Mouse (Mus musculus): Measurements from ENCODE around the gene Tmc6.
A peak's percentile ranks its signal among the peaks of the same experiment; 100 is the strongest.
"Not testable (repeated sequence)": the region's sequence is repeated elsewhere in the genome, so short reads cannot be mapped to it uniquely, and the experiment has no call there.

Gene Tmc6

DNA sequence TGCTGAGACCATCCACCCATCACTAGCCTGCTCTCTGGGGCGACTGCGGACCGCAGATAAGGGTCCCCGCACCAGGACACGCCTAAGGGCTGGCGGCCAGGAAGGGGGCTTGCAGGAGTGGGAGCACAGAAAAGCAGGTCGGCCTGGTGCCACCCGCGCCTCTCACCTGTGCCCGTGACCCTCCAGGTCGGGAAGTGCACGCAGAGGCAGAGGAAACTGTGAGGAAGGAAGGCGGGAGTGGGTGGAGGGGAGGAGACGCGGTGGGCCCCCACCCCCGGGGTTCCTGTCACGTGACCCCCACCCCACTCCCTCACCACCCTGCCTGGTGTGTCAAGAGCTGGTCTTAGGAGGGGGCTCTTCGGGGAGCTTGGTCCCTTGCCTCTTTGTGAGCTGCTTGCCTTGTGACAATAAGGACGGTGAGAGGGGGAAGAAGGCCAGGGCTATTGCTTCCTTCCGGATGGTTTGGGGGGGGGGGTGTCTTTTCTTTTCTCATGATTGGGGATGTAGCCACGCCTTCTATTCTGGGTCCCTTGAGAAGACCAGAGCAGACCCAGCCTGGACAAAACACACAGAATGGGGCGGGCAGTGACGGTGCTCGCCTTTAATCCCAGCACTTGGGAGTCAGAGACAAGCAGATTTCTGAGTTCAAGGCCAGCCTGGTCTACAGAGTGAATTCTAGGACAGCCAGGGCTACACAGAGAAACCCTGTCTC lies at the start of gene Tmc6, which contains the start of gene Tmc8:
Gene Tmc6 (minus strand): TSS at position 206 of the 712 bp plus-strand sequence.
Gene Tmc8 (plus strand): TSS at position 84 of the 712 bp plus-strand sequence.
- DNase-seq (ENCODE audit: low read depth in 1 of 2, low spot score in 2 of 2): peak in 1 of 2 experiments; percentile 54

DNA sequence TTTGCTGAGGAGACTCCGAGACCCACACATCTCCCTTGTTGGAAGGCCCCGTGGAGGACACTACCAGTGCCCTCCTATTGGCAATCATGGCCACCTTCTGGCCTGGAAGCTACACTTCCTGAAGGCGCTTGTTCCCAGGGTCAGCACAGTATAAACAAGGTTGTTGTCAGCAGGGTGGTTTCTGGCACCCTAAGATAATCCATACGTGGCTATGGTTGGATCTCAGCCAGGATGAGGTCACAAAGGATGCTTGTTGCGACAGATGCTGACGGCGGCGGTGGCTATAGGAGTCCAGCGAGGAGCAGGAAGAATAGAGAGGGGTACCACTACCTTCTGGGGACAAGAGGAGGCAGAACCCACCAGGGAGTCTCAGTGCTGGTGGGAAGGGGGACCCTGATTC lies 48.4 kb upstream of the Tmc6 start:
- DNase-seq (ENCODE audit: low read depth in 1 of 2, low spot score in 2 of 2): peak in 1 of 2 experiments; percentile 48

DNA sequence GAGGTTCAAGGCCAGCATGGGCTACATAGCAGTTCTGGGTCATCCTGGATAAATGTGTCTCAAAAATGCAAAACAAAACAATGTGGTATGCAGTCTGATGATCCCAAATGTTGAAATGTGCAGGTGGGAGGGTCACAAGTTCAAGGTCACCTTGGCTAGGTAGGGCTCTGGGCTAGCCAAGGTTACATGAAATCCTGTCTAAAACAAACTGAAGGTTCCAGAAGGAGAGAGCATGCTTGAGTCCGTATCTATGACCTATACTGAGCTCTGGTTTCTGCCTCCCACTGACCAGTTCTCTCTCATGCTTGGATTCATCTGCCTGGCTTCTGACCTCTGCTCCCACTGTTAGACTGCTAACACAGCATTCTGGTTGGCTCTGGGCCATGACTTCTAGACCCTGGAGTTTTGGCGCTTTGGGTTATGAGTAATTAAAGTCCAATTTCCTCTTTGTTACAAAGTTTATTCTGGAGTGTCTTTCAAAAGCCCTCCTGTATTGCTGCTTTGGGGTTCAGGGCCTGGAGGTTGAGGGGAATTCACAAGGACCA lies 47.7 kb upstream of the Tmc6 start:
- DNase-seq (ENCODE audit: low read depth in 1 of 2, low spot score in 2 of 2): no peak

DNA sequence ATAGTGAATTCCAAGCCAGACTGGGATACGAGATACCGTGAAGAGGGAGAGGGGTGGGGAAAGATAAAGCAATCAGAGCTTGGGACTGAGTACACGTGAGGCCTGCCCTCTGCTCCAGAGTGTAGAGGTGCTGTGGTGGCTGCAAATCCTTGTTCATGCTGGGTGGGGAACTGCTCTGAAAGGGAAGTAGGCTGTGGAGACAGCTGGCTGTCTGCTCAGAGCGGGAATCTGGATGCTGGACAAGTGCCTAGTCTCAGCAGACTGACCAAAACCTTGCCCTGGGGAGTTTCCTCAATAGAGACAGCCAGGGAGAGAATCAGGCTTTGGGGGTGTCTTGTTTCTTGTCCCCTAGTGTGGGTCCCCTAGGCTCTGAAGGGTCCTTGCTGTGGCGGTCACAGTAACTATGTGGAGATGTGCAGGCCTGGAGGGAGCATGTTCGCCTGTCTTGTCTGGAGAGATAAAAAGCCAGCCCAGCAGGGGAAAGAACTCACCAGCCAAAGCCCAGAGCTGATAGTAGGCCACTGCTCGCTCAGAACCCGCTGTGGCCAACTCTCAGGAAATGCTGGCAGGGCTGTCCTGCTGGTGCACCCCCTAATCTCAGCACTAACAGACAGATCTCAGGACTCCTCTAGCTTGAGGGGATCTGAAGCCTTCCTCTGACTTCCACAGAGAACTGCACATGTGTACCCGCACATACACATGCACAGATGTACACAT lies 47.0 kb upstream of the Tmc6 start:
- peak in 1 of 2 experiments; percentile 49 for DNase-seq (ENCODE audit: low read depth in 1 of 2, low spot score in 2 of 2)

DNA sequence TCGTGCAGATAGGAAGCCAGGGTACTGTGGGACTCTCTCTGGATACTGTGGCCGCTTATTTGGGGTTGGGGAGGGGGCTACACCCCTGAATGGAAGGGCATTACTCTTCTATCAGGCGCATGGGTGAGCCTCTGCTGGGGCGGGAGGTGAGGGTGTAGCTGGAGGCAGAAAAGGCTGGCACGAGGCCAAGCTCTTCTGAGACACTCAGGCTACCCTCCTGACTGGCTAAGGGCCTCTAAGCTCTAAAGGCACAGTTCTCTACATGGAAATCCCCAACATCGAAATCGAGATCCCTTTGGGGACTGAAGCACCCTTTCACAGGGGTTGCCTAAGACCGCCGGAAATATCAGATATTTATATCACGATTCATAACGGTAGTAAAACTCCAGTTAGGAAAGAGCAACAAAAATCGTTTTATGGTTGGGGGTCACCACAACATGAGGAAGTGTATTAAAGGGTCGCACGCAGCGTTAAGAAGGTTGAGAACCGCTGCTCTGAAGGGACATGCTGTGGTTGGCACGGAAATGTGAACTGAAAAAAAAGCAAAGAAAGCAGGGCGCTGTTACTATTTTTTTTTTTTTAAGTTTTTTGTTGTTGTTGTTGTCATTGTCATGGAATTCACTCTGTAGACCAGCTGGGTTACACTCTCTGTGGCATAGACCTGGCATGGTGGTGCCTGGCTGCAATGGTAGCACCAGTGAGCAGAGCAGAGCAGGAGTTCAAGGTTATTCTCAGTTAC lies 46.3 kb upstream of the Tmc6 start:
- DNase-seq (ENCODE audit: low read depth in 1 of 2, low spot score in 2 of 2): peak in 1 of 2 experiments; percentile 38

- no peak for DNase-seq (ENCODE audit: low read depth in 1 of 2, low spot score in 2 of 2)
Observed at GRCm38 (mm10) chr11:117827386-117827785, 45.4 kb upstream of the Tmc6 start.

DNA sequence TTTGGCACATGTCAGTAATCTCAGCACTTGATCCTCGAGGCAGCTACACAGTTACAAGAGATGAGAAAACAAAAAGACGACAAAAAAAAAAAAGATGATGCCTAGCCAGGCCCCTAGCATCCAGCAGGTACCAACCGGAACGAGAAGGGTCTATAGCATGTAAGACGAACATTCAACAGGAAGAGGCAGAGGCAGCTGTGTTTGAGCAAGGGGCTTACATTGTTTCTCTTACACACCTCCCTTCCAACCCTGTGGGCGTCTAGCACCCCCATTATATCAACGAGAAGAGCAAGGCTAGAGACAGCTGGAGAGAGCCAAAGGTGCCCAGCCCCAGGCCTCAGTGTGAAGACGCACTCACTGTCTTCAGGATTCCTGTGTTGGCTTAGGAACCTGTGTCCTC lies 44.9 kb upstream of the Tmc6 start:
- no peak for DNase-seq (ENCODE audit: low read depth in 1 of 2, low spot score in 2 of 2)

DNA sequence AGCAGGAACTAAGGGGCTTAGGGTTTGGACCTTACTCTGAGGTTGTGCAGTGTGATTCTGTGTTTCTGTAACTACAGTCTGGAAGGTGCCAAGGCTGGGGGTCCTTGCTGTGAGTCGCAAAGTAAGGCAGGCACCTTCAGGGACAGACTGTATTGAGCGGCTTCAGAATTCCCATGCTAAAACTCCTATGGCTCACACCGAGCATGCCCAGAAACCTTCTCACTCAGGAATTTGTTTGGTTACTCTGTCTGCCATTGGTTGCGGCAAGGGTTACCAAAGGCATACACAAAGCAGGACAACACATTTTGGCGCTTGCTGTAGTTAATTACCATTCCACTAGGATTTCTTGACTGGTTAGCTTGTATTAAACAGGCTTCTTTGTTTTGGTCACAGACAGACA lies 44.2 kb upstream of the Tmc6 start:
- no peak for DNase-seq (ENCODE audit: low read depth in 1 of 2, low spot score in 2 of 2)

DNA sequence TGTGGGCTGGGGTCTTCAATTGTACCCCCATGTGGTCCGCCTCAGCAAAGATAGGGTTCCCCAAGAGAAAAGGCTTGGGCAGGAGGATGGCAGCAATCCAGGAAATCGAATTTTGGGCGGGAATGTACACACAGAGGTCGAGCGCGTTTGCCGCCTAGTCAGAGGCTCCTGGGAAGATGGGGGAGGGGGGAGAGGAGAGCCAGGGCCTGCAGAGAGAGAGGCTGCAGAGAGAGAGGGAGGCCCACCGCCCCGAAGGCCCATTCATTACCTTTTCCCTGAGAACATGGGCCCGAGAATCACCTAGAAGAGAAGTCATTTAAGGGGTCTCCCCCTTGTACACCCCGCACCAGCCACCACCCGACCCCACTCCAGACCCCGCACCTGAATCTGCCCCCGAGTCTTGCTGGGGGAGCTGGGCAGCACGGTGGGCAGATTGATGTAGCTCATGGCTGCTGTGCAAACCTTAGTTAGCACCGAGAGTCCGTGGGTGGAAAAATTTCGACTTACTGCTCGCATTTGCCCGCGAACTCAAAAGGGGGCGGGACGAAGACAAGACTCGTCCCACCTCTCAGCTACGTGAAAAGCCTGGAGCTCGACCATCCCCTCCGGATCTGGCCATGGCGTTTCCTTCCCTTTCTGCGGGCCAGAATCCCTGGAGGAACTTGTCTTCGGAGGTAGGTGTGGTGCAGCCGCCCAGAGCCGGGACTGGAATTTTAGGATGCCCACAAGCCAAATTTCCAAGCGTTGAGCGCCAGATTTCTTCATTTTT lies 43.5 kb upstream of the Tmc6 start, which contains the start of the genes Afmid and Tk1:
Gene Afmid (plus strand): TSS at position 592 of the 769 bp plus-strand sequence.
Gene Tk1 (minus strand): TSS at position 760 of the 769 bp plus-strand sequence.
- no peak for DNase-seq (ENCODE audit: low read depth in 1 of 2, low spot score in 2 of 2)

GRCm38 (mm10) chr11:117824060-117824969 lies 42.3 kb upstream of the Tmc6 start:
- DNase-seq (ENCODE audit: low read depth in 1 of 2, low spot score in 2 of 2): peak in 1 of 2 experiments; percentile 69

DNA sequence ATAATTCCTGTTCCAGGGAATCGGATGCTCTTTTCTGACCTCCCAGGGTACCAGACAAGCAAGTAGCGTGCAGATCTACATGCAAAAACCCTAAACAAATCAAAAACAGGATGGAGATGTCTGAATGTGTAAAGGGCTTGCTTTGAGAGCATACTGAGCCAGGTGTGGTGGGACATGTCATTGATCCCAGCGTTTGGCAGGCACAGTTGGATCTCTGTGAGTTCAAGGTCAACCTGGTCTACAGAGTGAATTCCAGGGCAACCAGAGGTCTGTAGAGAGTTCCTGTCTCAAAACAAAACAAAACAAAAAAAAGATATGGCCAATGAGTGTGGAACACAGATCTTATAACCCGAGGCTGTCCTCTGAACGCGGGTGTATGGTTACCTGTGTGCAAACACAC lies 41.4 kb upstream of the Tmc6 start:
- DNase-seq (ENCODE audit: low read depth in 1 of 2, low spot score in 2 of 2): no peak

GRCm38 (mm10) chr11:117822728-117823241 lies 40.8 kb upstream of the Tmc6 start:
- no peak for DNase-seq (ENCODE audit: low read depth in 1 of 2, low spot score in 2 of 2)

DNA sequence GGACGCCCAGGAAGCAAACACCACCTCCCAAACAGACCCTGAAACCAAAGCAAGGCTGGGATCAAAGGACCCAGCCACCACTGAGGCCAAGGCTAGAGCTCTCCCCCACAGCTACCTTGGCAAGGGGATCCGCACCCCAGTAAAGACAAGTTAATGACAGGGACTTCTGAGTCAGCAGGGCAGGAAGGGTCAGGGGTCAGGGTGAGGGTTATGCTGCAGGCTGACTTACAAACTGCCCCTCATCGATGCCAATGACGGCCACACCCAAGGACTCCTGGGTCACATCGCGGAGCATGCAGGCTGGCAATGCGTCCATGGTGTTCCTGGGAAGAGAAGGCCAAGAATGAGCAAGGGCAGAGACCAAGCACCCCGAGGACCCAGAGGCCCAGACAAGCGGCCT lies 39.9 kb upstream of the Tmc6 start:
- no peak for DNase-seq (ENCODE audit: low read depth in 1 of 2, low spot score in 2 of 2)

- DNase-seq (ENCODE audit: low read depth in 1 of 2, low spot score in 2 of 2): no peak
Observed at GRCm38 (mm10) chr11:117820173-117820572, 38.2 kb upstream of the Tmc6 start.

- DNase-seq (ENCODE audit: low read depth in 1 of 2, low spot score in 2 of 2): no peak
Observed at GRCm38 (mm10) chr11:117819095-117819494, 37.1 kb upstream of the Tmc6 start.

- DNase-seq (ENCODE audit: low read depth in 1 of 2, low spot score in 2 of 2): no peak
Observed at GRCm38 (mm10) chr11:117816389-117816996, 34.5 kb upstream of the Tmc6 start.

DNA sequence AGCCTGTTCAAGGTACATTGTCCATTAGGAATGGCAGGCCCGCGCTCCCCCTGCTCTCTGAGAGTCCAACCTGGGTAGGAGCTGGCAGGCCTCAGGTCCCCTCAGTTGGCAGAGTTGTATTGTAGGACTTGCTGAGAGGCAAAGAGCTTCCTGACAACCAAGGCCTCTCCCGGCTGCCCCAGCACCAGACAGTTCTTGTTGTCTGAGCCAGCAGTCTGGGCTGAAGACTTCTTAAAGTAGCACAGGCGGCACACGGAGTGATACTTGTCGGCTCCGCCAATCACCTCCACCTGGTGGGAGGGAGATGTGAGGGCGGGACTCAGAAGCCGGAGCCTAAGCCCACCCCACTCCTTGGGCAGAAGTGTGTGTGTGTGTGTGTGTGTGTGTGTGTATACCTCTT lies 33.9 kb upstream of the Tmc6 start:
- not testable (repeated sequence) for DNase-seq (ENCODE audit: low read depth in 1 of 2, low spot score in 2 of 2)

GRCm38 (mm10) chr11:117814704-117815366 lies 32.8 kb upstream of the Tmc6 start:
- DNase-seq (ENCODE audit: low read depth in 1 of 2, low spot score in 2 of 2): no peak

Measured in monocyte, adult 2 months (primary cell).